Mouse (Mus musculus): ENCODE measurements around the gene Tex26.

Tex26 gene

DNA sequence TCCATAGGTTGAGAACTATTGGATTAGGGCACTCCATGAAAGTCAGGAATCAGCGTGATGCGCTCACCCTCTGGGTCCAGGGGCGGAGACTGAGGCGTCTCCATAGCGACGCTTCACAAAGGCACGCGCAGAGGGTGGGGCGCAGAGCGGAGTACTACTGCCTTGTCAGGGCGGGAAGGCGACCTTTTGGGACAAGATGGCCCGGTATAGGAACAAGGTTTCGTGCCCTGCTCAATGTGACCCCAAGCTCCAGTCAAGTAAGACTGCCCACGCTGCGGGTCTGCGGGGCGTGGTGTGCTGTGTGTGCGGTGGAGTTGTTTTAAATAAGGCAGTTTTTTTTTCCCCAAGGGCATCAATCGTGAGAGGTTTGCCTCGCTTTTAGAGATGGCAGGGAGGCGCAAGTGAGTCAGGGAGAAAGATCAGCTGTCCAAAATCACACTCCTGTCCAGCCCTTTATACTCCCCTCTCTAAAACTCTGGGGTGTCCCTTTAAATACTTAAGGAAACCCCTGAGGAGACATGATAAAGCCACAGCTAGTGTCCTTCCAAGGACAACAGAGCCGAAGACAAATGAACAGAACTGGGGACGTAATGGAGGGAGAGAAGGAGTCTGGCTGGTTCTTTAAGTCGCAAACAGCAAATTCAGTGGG is at the start of gene Tex26:
TSS of gene Tex26 (plus strand) at position 130 of the 649 bp plus-strand sequence.
- peak; percentile 76 for DNase-seq (ENCODE audit: low read depth)

DNA sequence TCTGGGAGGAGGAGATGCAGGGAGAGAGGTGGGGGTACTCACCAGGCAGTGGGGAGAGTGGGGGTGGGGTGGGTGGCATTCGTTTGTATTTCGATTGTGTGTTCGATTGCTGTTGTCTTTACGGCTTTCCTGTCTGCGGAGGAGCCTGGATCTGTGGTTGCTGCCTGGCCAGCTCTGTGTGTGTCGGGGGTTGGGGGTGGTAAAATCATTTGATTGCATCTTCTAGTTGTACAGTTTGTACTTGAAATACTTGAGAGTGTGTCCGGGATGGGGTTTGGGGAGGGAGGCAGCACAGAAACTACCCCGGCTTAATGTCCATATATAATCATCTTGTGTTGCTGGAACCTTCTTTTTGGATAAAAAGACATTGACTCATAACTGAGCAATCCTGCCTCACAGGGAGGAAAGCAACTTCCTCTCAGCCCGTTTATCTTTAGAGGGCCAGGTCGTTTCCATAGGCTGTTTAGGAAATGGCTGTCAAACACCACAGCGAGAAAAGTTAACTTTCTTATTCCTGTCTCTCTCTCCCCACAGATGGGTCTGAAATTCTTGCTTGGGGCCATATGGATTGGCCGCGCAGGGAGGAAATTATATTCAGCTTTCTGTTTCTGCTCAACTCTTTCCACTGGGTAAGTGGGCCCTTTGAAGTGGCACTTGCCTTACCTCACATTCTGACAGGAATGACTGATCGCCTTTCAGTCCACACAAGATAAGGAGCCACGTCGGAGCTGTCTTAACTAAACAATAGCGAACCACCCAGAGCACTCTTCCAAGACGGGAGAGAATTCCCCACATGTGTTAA is 47.7 kb upstream of the Tex26 start:
- no peak for DNase-seq (ENCODE audit: low read depth)

DNA sequence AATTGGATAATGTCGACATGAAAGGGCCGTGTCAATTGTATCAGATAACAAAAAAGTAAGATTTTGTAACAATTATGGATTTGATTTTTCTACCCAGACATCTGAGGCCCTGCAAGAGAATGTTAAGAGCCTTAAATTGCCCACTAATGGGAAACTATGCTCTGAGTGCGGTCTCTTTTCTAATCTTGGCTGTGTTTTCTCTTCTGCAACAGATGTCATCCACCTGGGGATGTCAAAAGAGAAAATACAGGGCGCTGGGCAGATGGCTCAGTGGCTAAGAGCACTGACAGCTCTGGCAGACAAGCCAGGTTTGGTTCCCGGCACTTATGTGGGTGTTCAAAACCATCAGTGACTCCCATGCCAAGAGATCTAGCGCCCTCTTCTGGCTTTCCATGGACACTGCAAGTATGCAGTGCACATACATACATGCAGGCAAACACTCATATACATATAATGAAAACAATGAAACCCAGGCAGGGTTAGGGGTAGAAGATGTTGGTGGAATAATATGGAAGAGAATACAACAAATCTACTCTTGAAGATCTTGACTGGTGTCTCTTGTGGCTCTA is 47.0 kb upstream of the Tex26 start:
- no peak for DNase-seq (ENCODE audit: low read depth)

DNA sequence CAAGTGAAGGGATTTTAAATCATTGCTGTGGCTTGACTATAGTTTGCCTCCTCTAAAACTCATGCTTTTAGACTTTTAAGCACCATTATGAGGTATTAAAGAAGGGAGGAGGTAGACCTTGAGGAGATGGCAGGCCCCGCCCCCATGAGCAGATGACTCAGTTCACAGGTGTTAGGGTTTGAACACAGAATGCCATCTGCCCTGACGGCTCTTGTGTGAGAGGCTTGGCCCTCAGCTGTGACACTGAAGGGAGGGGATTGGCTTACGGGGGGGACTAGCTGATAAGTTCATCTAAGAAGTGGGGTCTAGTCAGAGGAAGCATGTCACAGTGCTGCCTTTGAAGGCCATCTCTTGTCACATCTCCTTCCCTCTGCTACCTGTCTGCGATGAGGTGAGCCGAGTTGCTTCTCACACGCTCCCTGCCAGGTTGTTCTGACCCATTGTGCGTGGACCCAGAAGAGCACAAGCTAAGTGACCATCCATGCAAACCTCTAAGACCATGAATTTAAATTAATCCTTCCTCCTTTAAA is 37.9 kb upstream of the Tex26 start:
- no peak for DNase-seq (ENCODE audit: low read depth)

DNA sequence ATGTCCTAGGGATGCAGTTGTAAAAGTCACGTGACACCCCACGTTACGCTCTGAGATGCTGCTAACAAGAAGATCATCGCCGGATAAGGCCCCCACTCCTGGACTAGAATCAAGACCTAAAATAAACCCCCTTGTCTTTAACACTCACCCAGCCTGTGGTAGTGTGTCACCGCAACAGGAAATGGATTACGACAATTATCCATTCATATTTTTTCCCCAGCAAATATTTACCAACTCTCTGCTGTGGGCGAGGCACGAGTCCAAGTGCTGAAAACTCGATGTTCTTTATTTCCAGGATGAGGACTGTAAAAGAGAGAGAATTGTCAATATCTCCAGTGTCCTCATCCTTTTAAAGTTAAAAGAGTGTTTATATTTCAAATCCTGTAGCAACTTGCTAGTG is 37.4 kb upstream of the Tex26 start:
- no peak for DNase-seq (ENCODE audit: low read depth)

DNA sequence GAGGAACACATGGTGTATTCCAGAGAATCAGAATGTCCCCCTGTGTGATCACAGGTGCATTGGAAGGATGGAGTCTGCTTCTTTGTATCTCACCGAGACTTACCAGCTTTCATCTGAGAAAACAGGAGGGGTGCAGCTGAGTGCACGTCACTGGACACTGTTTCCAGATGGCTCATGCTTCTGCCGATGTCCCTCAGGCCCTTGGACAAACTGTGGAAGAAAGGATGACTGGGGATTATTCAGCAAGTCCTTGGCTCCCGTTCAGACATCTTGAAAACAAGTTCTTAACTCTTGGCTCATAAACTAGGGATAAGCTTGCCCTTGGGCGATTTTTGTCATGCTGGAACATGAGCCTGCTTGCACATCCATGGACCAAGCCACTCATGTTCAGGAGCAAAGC is 36.1 kb upstream of the Tex26 start:
- DNase-seq (ENCODE audit: low read depth) = no peak

GRCm38 (mm10) chr5:149404710-149405109 is 34.8 kb upstream of the Tex26 start:
- DNase-seq (ENCODE audit: low read depth) = no peak

DNA sequence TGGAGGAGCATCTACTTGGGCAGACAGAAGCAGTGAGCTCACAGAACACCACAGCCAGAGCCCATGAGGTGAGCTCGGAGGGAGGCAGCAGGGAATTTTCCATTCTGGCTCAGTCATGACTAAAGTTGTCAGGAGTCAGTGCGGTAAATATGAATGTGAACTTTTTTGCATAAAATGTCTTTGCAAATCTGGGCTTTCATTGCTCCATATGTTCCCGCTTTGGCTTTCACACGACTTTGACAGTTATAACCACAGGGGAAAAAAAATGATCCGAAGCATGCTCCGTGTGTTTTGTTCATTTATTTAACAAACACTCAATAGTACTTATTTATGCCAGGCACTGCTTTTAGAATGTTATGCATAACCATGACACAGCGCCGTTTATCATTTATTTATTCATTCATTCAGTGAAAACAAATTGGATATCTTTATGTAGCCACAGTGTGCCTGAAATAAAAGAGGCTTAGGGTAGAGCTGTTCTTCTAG is 32.6 kb upstream of the Tex26 start:
- DNase-seq (ENCODE audit: low read depth) = no peak

DNA sequence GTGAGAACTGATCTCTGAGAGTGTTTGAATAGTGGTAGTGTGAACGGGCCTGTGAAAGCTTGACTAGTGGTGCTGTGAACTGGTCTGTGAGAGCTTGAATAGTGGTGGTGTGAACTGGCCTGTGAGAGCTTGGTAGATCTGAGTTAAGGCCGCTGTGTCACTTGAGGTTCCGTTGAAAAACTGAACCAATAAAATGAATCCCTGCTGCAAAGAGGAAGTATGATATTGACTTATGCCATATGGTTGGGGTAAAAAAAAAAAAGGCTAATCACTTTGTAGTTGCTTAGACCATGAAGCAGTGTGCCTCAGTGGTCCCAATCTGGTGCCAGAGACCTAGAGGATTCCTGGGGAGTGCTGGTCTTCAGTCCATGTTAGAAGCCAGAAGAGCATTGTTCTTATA is 30.0 kb upstream of the Tex26 start:
- DNase-seq (ENCODE audit: low read depth) = no peak

GRCm38 (mm10) chr5:149411509-149412193 is 27.8 kb upstream of the Tex26 start, which contains the start of gene Medag:
Medag (plus strand) TSS chr5:149411749.
- DNase-seq (ENCODE audit: low read depth) = no peak

- no peak for DNase-seq (ENCODE audit: low read depth)
Measured at GRCm38 (mm10) chr5:149412194-149412575, 27.3 kb upstream of the Tex26 start.

GRCm38 (mm10) chr5:149412671-149413070 is 26.8 kb upstream of the Tex26 start:
- DNase-seq (ENCODE audit: low read depth) = no peak

DNA sequence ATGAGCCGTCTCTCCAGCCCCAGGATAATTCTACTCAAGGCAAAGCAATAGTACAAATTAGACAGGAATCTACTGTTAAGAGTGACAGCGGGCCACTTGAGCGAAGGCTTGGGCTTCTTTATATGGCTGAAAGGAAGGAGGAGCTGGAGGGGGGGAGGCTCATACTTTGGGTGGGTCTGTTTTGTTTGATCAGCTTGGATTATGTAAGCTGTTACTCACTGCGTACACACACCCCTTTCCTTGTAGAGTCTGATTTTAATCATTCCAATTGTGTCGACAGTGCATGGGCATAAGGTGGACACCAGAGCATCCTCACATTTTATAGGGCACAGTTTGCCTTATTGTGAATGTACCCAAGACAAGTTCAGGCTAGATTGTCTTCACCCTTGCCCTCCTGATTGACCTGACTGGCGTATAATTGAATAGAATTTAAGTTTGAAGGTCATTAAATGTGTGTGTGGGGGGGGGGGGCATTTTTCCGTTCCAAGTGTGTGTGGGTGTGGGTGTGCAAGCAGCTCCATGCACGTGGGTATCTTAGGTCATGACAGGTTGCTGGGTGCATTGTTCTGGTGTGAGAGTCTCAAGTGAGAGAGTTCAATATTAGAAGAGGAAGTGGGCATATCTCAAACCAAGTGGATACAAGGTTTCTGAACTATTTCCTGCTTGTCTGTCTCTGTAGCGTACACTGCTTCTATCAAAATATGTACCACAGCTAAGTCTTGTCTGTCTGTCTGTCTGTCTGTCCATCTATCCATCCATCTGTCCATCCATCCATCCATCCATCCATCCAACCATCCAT is 24.9 kb upstream of the Tex26 start:
- no peak for DNase-seq (ENCODE audit: low read depth)

GRCm38 (mm10) chr5:149417381-149417780 is 22.1 kb upstream of the Tex26 start:
- DNase-seq (ENCODE audit: low read depth) = no peak

DNA sequence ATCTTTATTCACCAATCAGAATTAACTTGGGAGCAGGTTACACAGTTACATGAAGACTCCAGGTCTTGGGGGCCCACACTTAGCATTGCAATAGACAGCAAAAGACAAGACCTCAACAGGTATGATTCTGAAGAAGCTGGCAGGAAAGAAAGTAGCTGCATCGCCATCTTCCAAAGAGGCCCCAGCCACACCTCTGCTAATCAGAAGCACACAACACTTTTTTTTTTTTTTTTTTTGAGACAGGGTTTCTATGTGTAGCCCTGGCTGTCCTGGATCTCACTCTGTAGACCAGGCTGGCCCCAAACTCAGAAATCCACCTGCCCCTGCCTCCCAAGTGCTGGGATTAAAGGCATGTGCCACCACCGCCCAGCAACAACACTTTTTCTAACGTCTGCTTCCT is 12.9 kb upstream of the Tex26 start:
- DNase-seq (ENCODE audit: low read depth) = no peak

DNA sequence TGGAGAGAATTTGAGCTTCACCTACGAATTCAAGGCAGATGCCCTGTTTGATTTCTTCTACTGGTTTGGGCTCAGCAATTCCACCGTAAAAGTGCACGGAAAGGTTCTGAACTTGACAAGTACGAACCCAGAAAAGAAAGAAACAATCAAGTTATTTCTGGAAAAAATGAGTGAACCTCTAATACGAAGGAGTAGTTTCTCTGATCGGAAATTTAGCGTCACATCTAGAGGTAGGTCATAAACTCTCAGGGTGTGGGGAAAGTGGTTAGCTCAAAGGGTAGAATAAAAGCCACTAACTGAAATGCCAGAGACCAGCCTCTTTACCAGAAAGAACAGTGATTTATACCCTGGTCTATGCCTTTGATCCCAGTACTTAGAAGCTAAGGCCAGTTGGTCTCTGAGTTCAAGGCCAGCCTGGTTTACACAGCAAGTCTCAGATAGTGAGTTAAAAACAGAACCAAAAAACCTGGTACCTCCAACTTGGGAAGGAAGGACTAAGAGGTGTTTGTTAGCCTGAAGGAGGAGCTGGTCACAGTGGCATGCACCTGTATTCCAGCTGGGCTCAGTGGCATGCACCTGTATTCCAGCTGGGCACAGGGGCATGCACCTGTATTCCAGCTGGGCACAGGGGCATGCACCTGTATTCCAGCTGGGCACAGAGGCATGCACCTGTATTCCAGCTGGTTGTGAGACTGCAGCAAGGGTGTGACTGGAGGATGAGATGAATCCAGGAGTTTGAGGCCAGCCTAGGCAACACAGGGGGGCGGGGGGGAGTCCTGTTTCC is 12.0 kb upstream of the Tex26 start:
- no peak for DNase-seq (ENCODE audit: low read depth)

- no peak for DNase-seq (ENCODE audit: low read depth)
Measured at GRCm38 (mm10) chr5:149428347-149428746, 11.1 kb upstream of the Tex26 start.

- DNase-seq (ENCODE audit: low read depth) = no peak
Measured at GRCm38 (mm10) chr5:149428810-149429255, 10.6 kb upstream of the Tex26 start.

DNA sequence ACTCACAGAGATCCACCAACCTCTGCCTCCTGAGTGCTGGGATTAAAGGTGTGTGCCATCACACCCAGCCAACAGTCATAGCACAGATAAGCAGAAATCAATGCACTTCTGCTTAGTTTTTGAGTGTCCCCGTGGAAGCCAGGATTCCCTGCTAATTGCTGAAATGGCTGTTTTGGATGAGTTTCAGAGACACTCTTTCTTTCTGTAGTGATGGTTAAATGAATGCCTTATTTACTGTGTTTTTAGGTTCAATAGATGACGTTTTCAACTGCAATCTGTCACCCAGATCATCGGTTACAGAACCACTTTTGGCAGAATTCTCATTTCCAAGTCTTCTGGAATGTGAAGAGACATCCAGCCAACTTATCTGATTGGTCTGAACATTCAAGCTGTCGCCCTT is 9.9 kb upstream of the Tex26 start:
- no peak for DNase-seq (ENCODE audit: low read depth)

DNA sequence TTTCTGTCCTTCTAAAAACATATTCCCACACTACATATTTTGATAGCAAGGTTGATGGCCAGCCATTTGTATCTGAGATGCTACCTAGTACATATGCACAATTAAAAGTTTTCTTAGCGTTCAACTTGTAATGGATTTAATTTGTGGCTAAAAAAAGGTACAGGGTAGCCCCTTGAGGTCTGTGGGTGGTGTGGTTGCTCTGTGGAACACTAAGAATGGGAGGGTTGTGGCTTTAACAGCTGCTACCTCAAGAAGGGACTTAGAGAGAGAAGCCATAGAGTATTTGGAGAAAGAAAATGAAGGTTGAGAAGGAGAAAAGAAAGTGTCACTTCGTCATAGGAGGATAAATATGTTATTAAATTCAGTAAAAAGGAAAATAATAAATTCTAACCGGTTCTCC is 8.5 kb upstream of the Tex26 start:
- DNase-seq (ENCODE audit: low read depth) = no peak

GRCm38 (mm10) chr5:149433618-149434017 is 5.8 kb upstream of the Tex26 start:
- no peak for DNase-seq (ENCODE audit: low read depth)
